Mouse (Mus musculus): ENCODE measurements around the gene Ermap. TPM values are rescaled to one million over a fixed set of nuclear protein-coding genes. Genes with fewer than 3 reads are reported as not detected.
A peak's percentile ranks its signal among the peaks of the same experiment; 100 is the strongest.

The Ermap gene
- polyA plus RNA-seq, 1 experiment from 2014 or later, result 11.1 TPM

DNA sequence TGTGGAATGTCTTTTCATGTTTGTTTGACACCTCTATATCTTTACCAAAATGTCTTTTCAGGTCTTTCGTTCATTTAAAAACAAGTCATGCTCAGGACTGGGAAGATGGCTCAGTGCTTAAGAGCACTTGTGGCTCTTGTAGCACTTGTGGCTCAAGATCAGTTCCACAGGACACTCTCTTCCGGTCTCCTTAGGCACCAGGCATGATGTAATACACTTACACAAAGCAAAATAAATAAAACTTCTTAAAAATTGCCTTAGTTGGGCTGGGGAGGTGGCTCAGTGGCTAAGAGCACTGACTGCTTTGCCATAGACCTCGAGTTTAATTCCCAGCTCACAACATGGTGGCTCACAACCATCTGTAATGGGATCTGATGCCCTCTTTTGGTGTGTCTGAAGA lies 28.5 kb downstream of the Ermap start:
- 74% methylated on average over 3 of the region's 3 CpGs for WGBS
- DNase-seq (ENCODE audit: low spot score), result no peak
- ATAC-seq (ENCODE audit: low FRiP score), result no peak
- no peaks in the 10 kb centered on the region for H3K36me3 ChIP-seq (ENCODE audit: control insufficient read depth, insufficient read depth, low read length)
- H3K9ac ChIP-seq (ENCODE audit: low read depth, low read length), result no peak overlapping the region
- H3K27me3 ChIP-seq (ENCODE audit: control insufficient read depth, insufficient read depth, low read length), result no peaks in the 10 kb centered on the region
- H3K9me3 ChIP-seq (ENCODE audit: control insufficient read depth, low read length), result no peaks in the 10 kb centered on the region
- no peak overlapping the region for H3K4me3 ChIP-seq (ENCODE audit: low read depth, low read length)
- H3K4me2 ChIP-seq (replicated peaks; ENCODE audit: low read depth, low read length), result no peak overlapping the region
- H3K27ac ChIP-seq (ENCODE audit: low read depth, low read length), result no peak overlapping the region
- H3K4me1 ChIP-seq (replicated peaks; ENCODE audit: control insufficient read depth, insufficient read depth, low read length), result no peaks in the 10 kb centered on the region

- ATAC-seq (ENCODE audit: low FRiP score), result no peak
- Histone ChIP-seq H3K4me2 (replicated peaks; ENCODE audit: low read depth, low read length) (no peak overlapping the region), H3K36me3 (ENCODE audit: control insufficient read depth, insufficient read depth, low read length) (no peaks in the 10 kb centered on the region), H3K27me3 (ENCODE audit: control insufficient read depth, insufficient read depth, low read length) (no peaks in the 10 kb centered on the region), H3K9me3 (ENCODE audit: control insufficient read depth, low read length) (no peaks in the 10 kb centered on the region), H3K4me3 (ENCODE audit: low read depth, low read length) (no peak overlapping the region), H3K4me1 (replicated peaks; ENCODE audit: control insufficient read depth, insufficient read depth, low read length) (no peaks in the 10 kb centered on the region), H3K9ac (ENCODE audit: low read depth, low read length) (no peak overlapping the region), H3K27ac (ENCODE audit: low read depth, low read length) (no peak overlapping the region)
- 88% methylated on average over 5 of the region's 5 CpGs for WGBS
- DNase-seq (ENCODE audit: low spot score), result no peak
These were observed 31.9 kb downstream of the Ermap start for GRCm38 (mm10) chr4:119157891-119158290.

- Histone ChIP-seq H3K27me3 (ENCODE audit: control insufficient read depth, insufficient read depth, low read length) (no peaks in the 10 kb centered on the region), H3K4me1 (replicated peaks; ENCODE audit: control insufficient read depth, insufficient read depth, low read length) (no peaks in the 10 kb centered on the region), H3K9me3 (ENCODE audit: control insufficient read depth, low read length) (no peaks in the 10 kb centered on the region), H3K4me3 (ENCODE audit: low read depth, low read length) (no peak overlapping the region), H3K36me3 (ENCODE audit: control insufficient read depth, insufficient read depth, low read length) (no peaks in the 10 kb centered on the region), H3K4me2 (replicated peaks; ENCODE audit: low read depth, low read length) (no peak overlapping the region), H3K9ac (ENCODE audit: low read depth, low read length) (no peak overlapping the region), H3K27ac (ENCODE audit: low read depth, low read length) (no peak overlapping the region)
- no peak for ATAC-seq (ENCODE audit: low FRiP score)
- WGBS, result 37% methylated on average over 2 of the region's 2 CpGs
- DNase-seq (ENCODE audit: low spot score), result peak; percentile 71
These were observed 32.6 kb downstream of the Ermap start for GRCm38 (mm10) chr4:119157186-119157585.

- 92% methylated on average over 11 of the region's 11 CpGs for WGBS
- H3K4me3 ChIP-seq (ENCODE audit: low read depth, low read length), result no peak overlapping the region
- no peaks in the 10 kb centered on the region for H3K36me3 ChIP-seq (ENCODE audit: control insufficient read depth, insufficient read depth, low read length)
- DNase-seq (ENCODE audit: low spot score) (no peak), ATAC-seq (ENCODE audit: low FRiP score) (no peak)
- H3K4me1 ChIP-seq (replicated peaks; ENCODE audit: control insufficient read depth, insufficient read depth, low read length), result no peaks in the 10 kb centered on the region
- no peak overlapping the region for H3K9ac ChIP-seq (ENCODE audit: low read depth, low read length)
- H3K27ac ChIP-seq (ENCODE audit: low read depth, low read length), result no peak overlapping the region
- no peaks in the 10 kb centered on the region for H3K9me3 ChIP-seq (ENCODE audit: control insufficient read depth, low read length)
- no peaks in the 10 kb centered on the region for H3K27me3 ChIP-seq (ENCODE audit: control insufficient read depth, insufficient read depth, low read length)
- no peak overlapping the region for H3K4me2 ChIP-seq (replicated peaks; ENCODE audit: low read depth, low read length)
These were observed 41.1 kb downstream of the Ermap start for GRCm38 (mm10) chr4:119148741-119149140.

GRCm38 (mm10) chr4:119147347-119147746 lies 42.5 kb downstream of the Ermap start:
- DNase-seq (ENCODE audit: low spot score), result no peak
- no peak overlapping the region for H3K4me2 ChIP-seq (replicated peaks; ENCODE audit: low read depth, low read length)
- 90% methylated on average over 5 of the region's 5 CpGs for WGBS
- H3K4me1 ChIP-seq (replicated peaks; ENCODE audit: control insufficient read depth, insufficient read depth, low read length), result no peaks in the 10 kb centered on the region
- no peaks in the 10 kb centered on the region for H3K36me3 ChIP-seq (ENCODE audit: control insufficient read depth, insufficient read depth, low read length)
- no peak overlapping the region for H3K4me3 ChIP-seq (ENCODE audit: low read depth, low read length)
- ATAC-seq (ENCODE audit: low FRiP score), result no peak
- H3K9ac ChIP-seq (ENCODE audit: low read depth, low read length), result no peak overlapping the region
- no peaks in the 10 kb centered on the region for H3K27me3 ChIP-seq (ENCODE audit: control insufficient read depth, insufficient read depth, low read length)
- H3K9me3 ChIP-seq (ENCODE audit: control insufficient read depth, low read length), result no peaks in the 10 kb centered on the region
- no peak overlapping the region for H3K27ac ChIP-seq (ENCODE audit: low read depth, low read length)

GRCm38 (mm10) chr4:119146816-119147215 lies 43.0 kb downstream of the Ermap start:
- no peaks in the 10 kb centered on the region for H3K9me3 ChIP-seq (ENCODE audit: control insufficient read depth, low read length)
- WGBS, result 88% methylated on average over 7 of the region's 7 CpGs
- no peak overlapping the region for H3K4me2 ChIP-seq (replicated peaks; ENCODE audit: low read depth, low read length)
- no peaks in the 10 kb centered on the region for H3K4me1 ChIP-seq (replicated peaks; ENCODE audit: control insufficient read depth, insufficient read depth, low read length)
- ATAC-seq (ENCODE audit: low FRiP score), result no peak
- no peak for DNase-seq (ENCODE audit: low spot score)
- no peaks in the 10 kb centered on the region for H3K27me3 ChIP-seq (ENCODE audit: control insufficient read depth, insufficient read depth, low read length)
- no peak overlapping the region for H3K27ac ChIP-seq (ENCODE audit: low read depth, low read length)
- H3K36me3 ChIP-seq (ENCODE audit: control insufficient read depth, insufficient read depth, low read length), result no peaks in the 10 kb centered on the region
- H3K4me3 ChIP-seq (ENCODE audit: low read depth, low read length), result no peak overlapping the region
- H3K9ac ChIP-seq (ENCODE audit: low read depth, low read length), result no peak overlapping the region

DNA sequence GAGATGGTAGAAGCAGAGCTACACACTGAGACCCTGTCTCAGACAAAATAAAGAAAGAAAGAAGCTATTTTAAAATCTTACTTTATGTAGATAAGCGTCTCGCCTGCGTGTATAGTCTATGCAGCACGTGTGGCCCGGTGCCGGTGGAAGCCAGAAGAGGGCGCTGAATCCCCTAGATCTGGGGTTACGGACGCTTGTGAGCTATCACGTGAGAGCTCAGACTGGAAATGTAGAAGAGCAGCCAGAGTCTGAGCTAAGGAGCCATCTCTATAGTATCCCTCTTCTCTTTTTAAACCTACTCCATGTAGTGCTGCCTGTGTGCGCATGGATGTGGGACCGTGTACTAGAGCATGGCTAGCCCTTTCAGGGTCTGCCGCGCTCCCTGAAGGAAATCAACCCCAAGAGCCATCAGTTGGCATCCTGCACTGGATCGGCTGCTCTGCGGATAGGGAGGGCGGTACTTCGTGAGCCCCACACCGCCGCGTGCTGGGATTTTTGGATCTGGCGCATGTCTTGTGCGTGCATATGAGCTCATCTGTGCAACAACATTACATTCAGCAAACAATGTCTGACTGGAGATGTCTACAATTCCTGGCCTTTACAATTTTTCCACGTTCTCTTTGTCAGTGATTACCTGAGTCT lies 47.5 kb downstream of the Ermap start:
- Histone ChIP-seq H3K27me3 (ENCODE audit: control insufficient read depth, insufficient read depth, low read length) (no peaks in the 10 kb centered on the region), H3K36me3 (ENCODE audit: control insufficient read depth, insufficient read depth, low read length) (no peaks in the 10 kb centered on the region), H3K4me3 (ENCODE audit: low read depth, low read length) (no peak overlapping the region), H3K9me3 (ENCODE audit: control insufficient read depth, low read length) (no peaks in the 10 kb centered on the region), H3K4me2 (replicated peaks; ENCODE audit: low read depth, low read length) (peak overlapping the region; percentile 37), H3K27ac (ENCODE audit: low read depth, low read length) (no peak overlapping the region), H3K9ac (ENCODE audit: low read depth, low read length) (peak overlapping the region; percentile 31; the same call in 1 of the 2 replicates), H3K4me1 (replicated peaks; ENCODE audit: control insufficient read depth, insufficient read depth, low read length) (no peaks in the 10 kb centered on the region)
- peak; percentile 62; the same call in 1 of the 2 replicates for ATAC-seq (ENCODE audit: low FRiP score)
- 30% methylated on average over 24 of the region's 24 CpGs for WGBS
- peak; percentile 82 for DNase-seq (ENCODE audit: low spot score)

- H3K27me3 ChIP-seq (ENCODE audit: control insufficient read depth, insufficient read depth, low read length), result no peaks in the 10 kb centered on the region
- H3K36me3 ChIP-seq (ENCODE audit: control insufficient read depth, insufficient read depth, low read length), result peaks cover 5% of the 10 kb centered on the region; the same call in 1 of the 2 replicates
- no peak overlapping the region for H3K4me3 ChIP-seq (ENCODE audit: low read depth, low read length)
- no peak overlapping the region for H3K4me2 ChIP-seq (replicated peaks; ENCODE audit: low read depth, low read length)
- H3K4me1 ChIP-seq (replicated peaks; ENCODE audit: control insufficient read depth, insufficient read depth, low read length), result no peaks in the 10 kb centered on the region
- ATAC-seq (ENCODE audit: low FRiP score) (peak; percentile 12; the same call in 1 of the 2 replicates), DNase-seq (ENCODE audit: low spot score) (no peak)
- H3K9ac ChIP-seq (ENCODE audit: low read depth, low read length), result no peak overlapping the region
- no peak overlapping the region for H3K27ac ChIP-seq (ENCODE audit: low read depth, low read length)
- H3K9me3 ChIP-seq (ENCODE audit: control insufficient read depth, low read length), result no peaks in the 10 kb centered on the region
- 53% methylated on average over 10 of the region's 10 CpGs for WGBS
These were observed 48.6 kb downstream of the Ermap start for GRCm38 (mm10) chr4:119141191-119141590.

DNA sequence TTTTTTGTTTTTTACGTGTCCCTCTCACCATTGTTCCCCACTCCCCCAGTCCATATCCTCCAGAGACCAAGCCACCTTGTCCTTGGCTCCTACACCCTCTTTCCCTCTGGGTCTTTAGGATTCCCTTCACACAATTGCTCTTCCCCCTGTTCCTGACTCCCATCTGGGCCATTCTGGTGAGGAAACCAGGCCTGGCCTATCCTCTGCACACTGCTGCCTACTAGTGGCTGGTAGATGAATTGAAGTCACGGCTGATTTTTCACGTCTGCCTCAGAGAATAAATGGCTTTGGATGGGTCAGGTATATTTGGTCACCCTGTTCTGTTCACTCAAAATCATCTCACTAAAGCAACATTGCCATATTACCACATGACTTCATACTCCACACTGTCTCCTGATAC lies 49.7 kb downstream of the Ermap start:
- DNase-seq (ENCODE audit: low spot score), result peak; percentile 71
- 50% methylated on average over 3 of the region's 3 CpGs for WGBS

More for the DNA sequence above, 49.7 kb downstream of the Ermap start:
- no peak for ATAC-seq (ENCODE audit: low FRiP score)
- Histone ChIP-seq H3K9ac (ENCODE audit: low read depth, low read length) (no peak overlapping the region), H3K27ac (ENCODE audit: low read depth, low read length) (no peak overlapping the region), H3K27me3 (ENCODE audit: control insufficient read depth, insufficient read depth, low read length) (no peaks in the 10 kb centered on the region), H3K4me2 (replicated peaks; ENCODE audit: low read depth, low read length) (no peak overlapping the region), H3K4me3 (ENCODE audit: low read depth, low read length) (no peak overlapping the region), H3K36me3 (ENCODE audit: control insufficient read depth, insufficient read depth, low read length) (peaks cover 15% of the 10 kb centered on the region; the same call in 1 of the 2 replicates), H3K9me3 (ENCODE audit: control insufficient read depth, low read length) (no peaks in the 10 kb centered on the region), H3K4me1 (replicated peaks; ENCODE audit: control insufficient read depth, insufficient read depth, low read length) (no peaks in the 10 kb centered on the region)

All from hindbrain, embryonic 11.5 days (tissue).